Mouse (Mus musculus) megakaryocyte, embryonic 14.5 days (primary cell): Measurements from ENCODE around the gene Arpc5l.

Experiments used
- FLI1 ChIP-seq: IDR thresholded peaks from 2 replicates; pipeline ENCODE4 v1.6.1; 2012; ENCODE audit warnings: low read length, inconsistent platforms, mixed read lengths
- GATA1 ChIP-seq: IDR thresholded peaks from 3 replicates; pipeline ENCODE4 v1.6.1; 2012; ENCODE audit warnings: mixed read lengths, low read length, inconsistent platforms, borderline replicate concordance

- TF ChIP-seq GATA1: no peak
- TF ChIP-seq FLI1: no peak
Measured at GRCm38 (mm10) chr2:39008954-39009365, 3.8 kb downstream of the Arpc5l start.
